Mouse (Mus musculus): ENCODE results near the gene Togaram1.

GRCm38 (mm10) chr12:65037546-65037937 lies 71.9 kb downstream of the Togaram1 start:
- TF ChIP-seq CTCF (conservative IDR thresholded peaks at IDR 0.05; ENCODE audit: insufficient read depth, insufficient read length, low read depth, low read length) (no peak), POLR2A (IDR thresholded peaks at IDR 0.05; ENCODE audit: low read depth, low read length) (no peak)

All from kidney, adult 2 months (tissue).